Comparison of ENCODE assay signal across 8 mouse cellular contexts in the genomic region with DNA sequence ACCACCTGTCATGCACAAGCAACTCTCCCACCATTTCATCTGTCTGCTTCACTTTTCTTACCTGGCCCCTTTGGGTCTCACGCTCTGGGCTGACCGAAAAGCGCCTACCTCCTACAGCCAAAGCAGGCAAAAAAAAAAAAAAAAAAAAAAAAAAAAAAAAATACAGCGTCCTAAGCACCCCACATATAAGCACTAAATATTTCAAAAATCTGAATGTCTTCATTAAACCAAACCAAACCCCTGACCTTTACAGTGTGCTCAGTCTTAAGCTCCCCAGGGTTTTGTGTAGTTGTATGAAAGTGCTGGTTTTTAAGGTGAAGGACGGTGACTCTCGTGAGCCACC. TPM values are rescaled to one million over a fixed set of nuclear protein-coding genes. Genes with fewer than 3 reads are reported as not detected.
DNase-seq lines count a peak whose midpoint lies in the region; ATAC-seq and TF ChIP-seq lines count a peak whose summit lies in the region.

No protein-coding gene starts in this region.

- H3K9me3 ChIP-seq in kidney, postnatal 0 days (replicated peaks; ENCODE audit: low read length), result no peaks in the 10 kb centered on the region
- H3K9me3 ChIP-seq in embryonic facial prominence, embryonic 11.5 days (replicated peaks; ENCODE audit: control insufficient read depth, low read length), result no peaks in the 10 kb centered on the region
- no peaks in the 10 kb centered on the region for H3K9me3 ChIP-seq in hindbrain, embryonic 16.5 days (ENCODE audit: control insufficient read depth, low read length)

- WGBS in kidney, postnatal 0 days, result 3% methylated on average over 6 of the region's 6 CpGs
- 1% methylated on average over 6 of the region's 6 CpGs for WGBS in embryonic facial prominence, embryonic 11.5 days
- 6% methylated on average over 6 of the region's 6 CpGs for WGBS in hindbrain, embryonic 16.5 days

- H3K4me1 ChIP-seq in kidney, postnatal 0 days (replicated peaks; ENCODE audit: insufficient read depth, low read length), result peaks cover 6% of the 10 kb centered on the region; the same call in 1 of the 2 replicates
- H3K4me1 ChIP-seq in embryonic facial prominence, embryonic 11.5 days (ENCODE audit: control insufficient read depth, insufficient read depth, low read length), result no peaks in the 10 kb centered on the region
- H3K4me1 ChIP-seq in hindbrain, embryonic 16.5 days (ENCODE audit: control insufficient read depth, insufficient read depth, low read depth, low read length), result peaks cover 6% of the 10 kb centered on the region; the same call in 1 of the 2 replicates

- peak overlapping the region; percentile 98 for H3K9ac ChIP-seq in kidney, postnatal 0 days (ENCODE audit: low read depth, low read length)
- peak overlapping the region; percentile 96 for H3K9ac ChIP-seq in embryonic facial prominence, embryonic 11.5 days (replicated peaks; ENCODE audit: low read length)
- H3K9ac ChIP-seq in hindbrain, embryonic 16.5 days (ENCODE audit: low read depth, low read length), result peak overlapping the region; percentile 93

- H3K4me3 ChIP-seq in kidney, postnatal 0 days (replicated peaks; ENCODE audit: low read depth, low read length), result peak overlapping the region; percentile 98
- peak overlapping the region; percentile 92 for H3K4me3 ChIP-seq in embryonic facial prominence, embryonic 11.5 days (ENCODE audit: low read depth, low read length)
- peak overlapping the region; percentile 97 for H3K4me3 ChIP-seq in hindbrain, embryonic 16.5 days (ENCODE audit: low read length)
- peak overlapping the region; percentile 50 for H3K4me3 ChIP-seq in myocyte

- peak overlapping the region; percentile 87 for H3K4me2 ChIP-seq in kidney, postnatal 0 days (ENCODE audit: low read length)
- H3K4me2 ChIP-seq in embryonic facial prominence, embryonic 11.5 days (ENCODE audit: low read depth, low read length), result peak overlapping the region; percentile 76
- peak overlapping the region; percentile 96 for H3K4me2 ChIP-seq in hindbrain, embryonic 16.5 days (ENCODE audit: low read length)
- peak overlapping the region; percentile 71 for H3K4me2 ChIP-seq in myocyte (ENCODE audit: low read depth)

- peaks cover 36% of the 10 kb centered on the region for H3K79me2 ChIP-seq in myocyte (ENCODE audit: control insufficient read depth, insufficient read depth)

- no peak for TF ChIP-seq POLR2A in myocyte (IDR thresholded peaks at IDR 0.05; ENCODE audit: insufficient read length, low read depth)

- DNase-seq in kidney, postnatal 0 days (ENCODE audit: low spot score), result no peak
- DNase-seq in kidney, adult 9 months, result no peak
- DNase-seq in embryonic facial prominence, embryonic 11.5 days (ENCODE audit: low spot score), result no peak
- no peak for DNase-seq in c-Kit-positive CD71-positive TER-119-positive erythroid progenitor cells, embryonic 14.5 days (ENCODE audit: low spot score)
- DNase-seq in spleen, postnatal 10 days (ENCODE audit: low spot score in 2 of 2), result no peak
- DNase-seq in right cerebral cortex, postnatal 10 days (ENCODE audit: low spot score in 2 of 2), result no peak

- peak overlapping the region; percentile 88 for H3ac ChIP-seq in myocyte (ENCODE audit: control insufficient read depth, insufficient read length)

- TF ChIP-seq CTCF in kidney, postnatal 0 days (IDR thresholded peaks at IDR 0.05; ENCODE audit: low read depth), result no peak

- peak overlapping the region; percentile 97 for H3K27ac ChIP-seq in kidney, postnatal 0 days
- H3K27ac ChIP-seq in embryonic facial prominence, embryonic 11.5 days (replicated peaks; ENCODE audit: low read depth, low read length), result no peak overlapping the region; the same call in 1 of the 2 replicates
- H3K27ac ChIP-seq in hindbrain, embryonic 16.5 days (ENCODE audit: low read depth, low read length), result peak overlapping the region; percentile 98

- H3K36me3 ChIP-seq in kidney, postnatal 0 days (ENCODE audit: insufficient read depth, low read length), result no peaks in the 10 kb centered on the region
- H3K36me3 ChIP-seq in embryonic facial prominence, embryonic 11.5 days (replicated peaks; ENCODE audit: control insufficient read depth, insufficient read depth, low read depth, low read length), result no peaks in the 10 kb centered on the region
- H3K36me3 ChIP-seq in hindbrain, embryonic 16.5 days (ENCODE audit: control insufficient read depth, insufficient read depth, low read length), result no peaks in the 10 kb centered on the region
- H3K36me3 ChIP-seq in myocyte (ENCODE audit: control insufficient read depth, insufficient read depth), result no peaks in the 10 kb centered on the region

- no peak for ATAC-seq in kidney, postnatal 0 days (replicated peaks; ENCODE audit: low FRiP score, low read depth)
- ATAC-seq in embryonic facial prominence, embryonic 11.5 days (replicated peaks; ENCODE audit: insufficient number of reproducible peaks, low FRiP score, low TSS enrichment, low read depth), result no peak; the same call in 1 of the 2 replicates
- ATAC-seq in hindbrain, embryonic 16.5 days, result no peak; the same call in 1 of the 2 replicates

- no peaks in the 10 kb centered on the region for H3K27me3 ChIP-seq in kidney, postnatal 0 days (ENCODE audit: insufficient read depth, low read length)
- no peaks in the 10 kb centered on the region for H3K27me3 ChIP-seq in embryonic facial prominence, embryonic 11.5 days (ENCODE audit: control insufficient read depth, insufficient read depth, low read length)
- H3K27me3 ChIP-seq in hindbrain, embryonic 16.5 days (replicated peaks; ENCODE audit: control insufficient read depth, insufficient read depth, low read length), result no peaks in the 10 kb centered on the region
- H3K27me3 ChIP-seq in myocyte (ENCODE audit: control insufficient read depth, insufficient read depth, insufficient read length), result no peaks in the 10 kb centered on the region

TF ChIP-seq in myocyte, 11 proteins besides CTCF, POLR2A, EP300 and RAD21:
- TF ChIP-seq SRF (IDR thresholded peaks at IDR 0.05; ENCODE audit: control insufficient read depth, insufficient read length, low read depth) (no peak), CEBPB (IDR thresholded peaks at IDR 0.05; ENCODE audit: insufficient read depth, poor library complexity, severe bottlenecking) (no peak), USF1 (IDR thresholded peaks at IDR 0.05; ENCODE audit: low read depth) (no peak), TCF3 (IDR thresholded peaks at IDR 0.05; ENCODE audit: insufficient read length, low read depth) (no peak), MYOD1 (IDR thresholded peaks at IDR 0.05; ENCODE audit: control insufficient read depth in 1 of 3, insufficient read length in 2 of 3, low read depth in 2 of 3) (peak in 1 of 3 experiments; percentile 27), MAX (IDR thresholded peaks at IDR 0.05; ENCODE audit: low read depth) (no peak), POLR2AphosphoS2 (IDR thresholded peaks at IDR 0.05; ENCODE audit: insufficient read length, low read depth) (no peak), MYOG (IDR thresholded peaks at IDR 0.05; ENCODE audit: control insufficient read depth in 1 of 3, insufficient read depth in 1 of 3, insufficient read length in 2 of 3, low read depth in 2 of 3) (no peak)
TF ChIP-seq in myocyte: peak in this region for 1.

RNA-seq across cellular contexts. Expression of a gene that starts 0.9 kb away (rescaled TPM):
- polyA plus RNA-seq in kidney, postnatal 0 days (2015; fragmentation: Nextera tagmentation; extraction: Ambion mirVana), result 18.8 and 20.1 TPM in 2 replicates
- polyA plus RNA-seq in embryonic facial prominence, embryonic 11.5 days (2014; fragmentation: Nextera tagmentation; extraction: Ambion mirVana), result 46.3 and 48.6 TPM in 2 replicates
- polyA plus RNA-seq in hindbrain, embryonic 16.5 days (2015; fragmentation: Nextera tagmentation; extraction: Ambion mirVana), result 17.7 and 19.6 TPM in 2 replicates
- 4.9 TPM for polyA plus RNA-seq in myocyte (2012; fragmentation: generic; extraction: Trizol)
